Mouse (Mus musculus) hindbrain, embryonic 16.5 days (tissue): ENCODE measurements at regions not wholly inside any gene's neighbourhood (a gene's known extent, or its start where the extent isn't known, plus 50 kb on each side); places are given as distances from the start of the nearest gene placed in this dataset.
A peak's percentile ranks its signal among the peaks of the same experiment; 100 is the strongest.

Experiments
- ATAC-seq: fragments of 200-750 bp; cut with Nextera tagmentation; 2 replicates; pipeline ENCODE4 v1.8.0; 2017; ENCODE audit warnings: moderate TSS enrichment, moderate library complexity
- H3K27ac ChIP-seq: fragments of 300-500 bp; sonication (generic); 2 replicates; pipeline ENCODE4 v1.5.1; 2014; ENCODE audit warnings: low read depth, mild to moderate bottlenecking, control low read depth, low read length, moderate library complexity
- H3K27me3 ChIP-seq: fragments of 300-500 bp; sonication (generic); replicated peaks from 2 replicates; pipeline ENCODE4 v1.6.1; 2014; ENCODE audit warnings: low read length; ENCODE audit not compliant: control insufficient read depth, insufficient read depth
- H3K36me3 ChIP-seq: fragments of 300-500 bp; sonication (generic); 2 replicates; pipeline ENCODE4 v1.6.1; 2014; ENCODE audit warnings: mild to moderate bottlenecking, low read length, moderate library complexity, mixed read lengths; ENCODE audit not compliant: control insufficient read depth, insufficient read depth
- H3K4me1 ChIP-seq: fragments of 300-500 bp; sonication (generic); 2 replicates; pipeline ENCODE4 v1.6.1; 2014; ENCODE audit warnings: low read depth, low read length; ENCODE audit not compliant: control insufficient read depth, insufficient read depth
- H3K4me2 ChIP-seq: fragments of 300-500 bp; sonication (generic); 2 replicates; pipeline ENCODE4 v1.6.1; 2014; ENCODE audit warnings: mild to moderate bottlenecking, low read length, control low read depth, moderate library complexity
- H3K4me3 ChIP-seq: fragments of 300-500 bp; sonication (generic); 2 replicates; pipeline ENCODE4 v1.5.1; 2014; ENCODE audit warnings: mild to moderate bottlenecking, low read length, control low read depth, moderate library complexity
- H3K9ac ChIP-seq: fragments of 300-500 bp; sonication (generic); 2 replicates; pipeline ENCODE4 v1.6.1; 2014; ENCODE audit warnings: low read depth, mild to moderate bottlenecking, control low read depth, low read length, moderate library complexity
- H3K9me3 ChIP-seq: fragments of 300-500 bp; sonication (generic); 2 replicates; pipeline ENCODE4 v1.6.1; 2014; ENCODE audit warnings: mild to moderate bottlenecking, low read length, moderate library complexity; ENCODE audit not compliant: control insufficient read depth
- WGBS: fragments of 180-500 bp; shearing (Covaris S2); extraction: QIAGEN DNeasy Blood & Tissue Kit; methylation state at CpG from one replicate; pipeline ENCODE4 v1.1.7; 2014; 5-methylcytosine and 5-hydroxymethylcytosine counted together

- WGBS, result 86% methylated on average over 2 of the region's 2 CpGs
- no peak overlapping the region for H3K27ac ChIP-seq
- no peaks in the 10 kb centered on the region for H3K4me1 ChIP-seq
- no peaks in the 10 kb centered on the region for H3K36me3 ChIP-seq
- H3K9ac ChIP-seq, result no peak overlapping the region
- no peak for ATAC-seq
- H3K4me2 ChIP-seq, result no peak overlapping the region
- H3K4me3 ChIP-seq, result no peak overlapping the region
- no peaks in the 10 kb centered on the region for H3K27me3 ChIP-seq
- no peaks in the 10 kb centered on the region for H3K9me3 ChIP-seq
These were observed 261.6 kb downstream of the Adcyap1 start for GRCm38 (mm10) chr17:93460409-93460808.

DNA sequence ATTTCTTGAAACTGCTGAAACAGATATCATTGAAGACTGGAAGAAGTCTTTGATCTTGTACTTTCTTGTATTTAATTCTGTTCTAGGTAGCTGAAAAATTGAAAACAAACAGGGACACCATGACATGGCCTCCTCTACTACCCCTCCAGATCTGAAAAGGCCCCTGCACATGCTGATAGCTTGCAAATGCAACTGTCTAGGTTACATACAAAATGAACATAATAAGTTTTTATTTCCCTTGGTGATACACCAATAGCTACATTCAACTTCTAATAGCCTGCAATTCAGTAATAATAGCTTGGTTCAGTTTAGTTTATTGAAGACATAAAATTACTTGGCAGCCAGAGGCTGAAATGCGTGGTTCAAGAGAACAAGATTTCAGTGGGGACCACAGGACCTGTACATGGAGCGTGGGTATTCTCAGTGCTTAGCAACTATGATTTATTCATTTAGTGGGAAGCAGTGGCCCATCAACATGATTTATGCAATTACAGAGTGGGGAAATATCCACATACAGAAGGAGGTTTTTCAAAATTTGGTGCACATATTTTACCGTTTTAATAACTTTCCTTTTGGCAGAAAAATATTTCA is 264.9 kb downstream of the Adcyap1 start:
- H3K4me1 ChIP-seq, result no peaks in the 10 kb centered on the region
- no peak overlapping the region for H3K4me3 ChIP-seq
- H3K36me3 ChIP-seq, result no peaks in the 10 kb centered on the region
- WGBS, result 74% methylated on average over 3 of the region's 3 CpGs
- no peak overlapping the region for H3K4me2 ChIP-seq
- 0 out of 2 replicates have a peak, but pooled peaks have one; percentile 20 for ATAC-seq
- no peak overlapping the region for H3K9ac ChIP-seq
- no peaks in the 10 kb centered on the region for H3K27me3 ChIP-seq
- H3K27ac ChIP-seq, result no peak overlapping the region
- no peaks in the 10 kb centered on the region for H3K9me3 ChIP-seq

GRCm38 (mm10) chr17:93482378-93482777 is 283.6 kb downstream of the Adcyap1 start:
- no peak overlapping the region for H3K4me3 ChIP-seq
- H3K27ac ChIP-seq, result no peak overlapping the region
- no peaks in the 10 kb centered on the region for H3K27me3 ChIP-seq
- ATAC-seq, result no peak
- no peak overlapping the region for H3K9ac ChIP-seq
- H3K9me3 ChIP-seq, result no peaks in the 10 kb centered on the region
- no peaks in the 10 kb centered on the region for H3K36me3 ChIP-seq
- H3K4me2 ChIP-seq, result no peak overlapping the region
- no peaks in the 10 kb centered on the region for H3K4me1 ChIP-seq

GRCm38 (mm10) chr17:93484540-93484939 is 285.7 kb downstream of the Adcyap1 start:
- H3K4me1 ChIP-seq, result no peaks in the 10 kb centered on the region
- 66% methylated on average over 1 of the region's 1 CpGs for WGBS
- H3K9me3 ChIP-seq, result no peaks in the 10 kb centered on the region
- no peak overlapping the region for H3K4me2 ChIP-seq
- ATAC-seq, result no peak
- no peak overlapping the region for H3K4me3 ChIP-seq
- H3K27ac ChIP-seq, result no peak overlapping the region
- H3K36me3 ChIP-seq, result no peaks in the 10 kb centered on the region
- H3K27me3 ChIP-seq, result no peaks in the 10 kb centered on the region
- no peak overlapping the region for H3K9ac ChIP-seq

GRCm38 (mm10) chr17:93486442-93486841 is 287.6 kb downstream of the Adcyap1 start:
- H3K27ac ChIP-seq, result no peak overlapping the region
- no peak overlapping the region for H3K4me2 ChIP-seq

GRCm38 (mm10) chr17:93489988-93490732 is 291.3 kb downstream of the Adcyap1 start:
- Histone ChIP-seq H3K36me3 (no peaks in the 10 kb centered on the region), H3K9ac (no peak overlapping the region), H3K4me3 (no peak overlapping the region), H3K4me2 (no peak overlapping the region), H3K9me3 (no peaks in the 10 kb centered on the region), H3K27me3 (no peaks in the 10 kb centered on the region), H3K27ac (no peak overlapping the region), H3K4me1 (no peaks in the 10 kb centered on the region)
- 69% methylated on average over 4 of the region's 4 CpGs for WGBS
- ATAC-seq, result no peak

More at GRCm38 (mm10) chr17:93486442-93486841, 287.6 kb downstream of the Adcyap1 start:
- no peak for ATAC-seq
- no peak overlapping the region for H3K9ac ChIP-seq
- no peak overlapping the region for H3K4me3 ChIP-seq
- H3K36me3 ChIP-seq, result no peaks in the 10 kb centered on the region
- no peaks in the 10 kb centered on the region for H3K4me1 ChIP-seq
- H3K9me3 ChIP-seq, result no peaks in the 10 kb centered on the region
- no peaks in the 10 kb centered on the region for H3K27me3 ChIP-seq

GRCm38 (mm10) chr17:93508882-93509594 is 310.2 kb downstream of the Adcyap1 start:
- Histone ChIP-seq H3K27me3 (no peaks in the 10 kb centered on the region), H3K4me2 (no peak overlapping the region), H3K9me3 (no peaks in the 10 kb centered on the region), H3K4me1 (no peaks in the 10 kb centered on the region), H3K4me3 (no peak overlapping the region), H3K36me3 (no peaks in the 10 kb centered on the region), H3K9ac (no peak overlapping the region), H3K27ac (no peak overlapping the region)
- ATAC-seq, result no peak
- WGBS, result 87% methylated on average over 4 of the region's 4 CpGs

DNA sequence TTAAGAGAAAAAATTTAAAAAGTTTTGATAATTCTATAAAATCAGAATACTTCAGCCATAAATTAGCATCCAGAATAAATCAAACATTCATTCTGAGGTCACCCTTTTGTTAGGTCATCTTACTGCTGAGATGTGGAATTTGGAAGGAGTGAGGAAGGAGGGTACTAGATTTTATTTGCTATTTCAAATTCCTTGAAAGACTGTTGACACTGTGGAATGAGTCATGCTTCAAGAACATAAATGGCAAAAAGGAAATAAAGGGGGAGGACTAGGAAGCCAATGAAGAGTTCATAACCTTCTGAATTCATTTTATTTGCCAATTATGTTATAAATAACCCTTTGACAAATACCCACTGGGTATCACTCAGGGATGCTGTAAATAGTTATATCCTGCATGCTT is 324.6 kb downstream of the Adcyap1 start:
- Histone ChIP-seq H3K36me3 (no peaks in the 10 kb centered on the region), H3K9me3 (no peaks in the 10 kb centered on the region), H3K9ac (no peak overlapping the region), H3K4me2 (no peak overlapping the region), H3K4me3 (no peak overlapping the region), H3K4me1 (no peaks in the 10 kb centered on the region), H3K27me3 (no peaks in the 10 kb centered on the region), H3K27ac (no peak overlapping the region)
- ATAC-seq, result no peak

DNA sequence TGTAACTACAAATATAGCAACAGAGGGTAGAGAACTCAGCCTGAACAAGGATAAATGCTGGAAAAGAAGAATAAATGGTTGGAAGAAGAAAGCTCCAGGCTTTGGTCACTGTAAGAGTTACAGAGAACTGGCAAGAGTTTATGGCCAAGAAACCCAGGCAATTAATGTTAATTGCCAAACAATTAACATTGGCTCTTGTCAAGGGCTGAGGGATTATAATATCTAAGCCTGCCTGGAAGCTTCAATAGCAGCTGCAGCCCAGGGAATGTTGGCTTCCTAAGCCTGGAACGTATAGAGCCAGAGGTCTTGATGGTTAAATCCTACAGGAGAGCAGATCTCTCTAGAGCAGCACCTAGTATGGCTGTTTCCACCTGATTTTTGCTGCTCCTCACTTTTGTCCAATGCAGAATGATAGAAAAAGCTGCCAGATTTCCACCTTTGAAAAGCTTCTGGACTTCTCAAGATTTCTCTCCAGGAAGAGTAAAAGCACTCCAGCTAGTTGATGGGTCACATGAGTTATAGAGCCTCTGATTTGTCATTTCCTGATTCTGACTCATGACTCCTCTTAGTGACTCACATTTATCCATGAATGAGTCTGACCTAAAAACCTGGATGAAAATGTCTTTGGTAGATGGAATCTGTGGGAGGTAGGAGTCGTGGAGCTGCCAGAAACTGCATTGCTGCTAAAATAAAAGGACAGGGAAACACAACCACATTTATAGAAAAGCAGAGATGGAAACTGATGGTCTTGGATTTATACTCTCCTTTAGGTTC is 327.2 kb downstream of the Adcyap1 start:
- Histone ChIP-seq H3K4me2 (no peak overlapping the region), H3K9ac (no peak overlapping the region), H3K36me3 (no peaks in the 10 kb centered on the region), H3K9me3 (no peaks in the 10 kb centered on the region), H3K27me3 (no peaks in the 10 kb centered on the region), H3K4me1 (no peaks in the 10 kb centered on the region), H3K4me3 (no peak overlapping the region), H3K27ac (no peak overlapping the region)
- no peak for ATAC-seq
- WGBS, result 51% methylated on average over 2 of the region's 2 CpGs
